ENCODE assay signal across 15 mouse cellular contexts in the genomic region with DNA sequence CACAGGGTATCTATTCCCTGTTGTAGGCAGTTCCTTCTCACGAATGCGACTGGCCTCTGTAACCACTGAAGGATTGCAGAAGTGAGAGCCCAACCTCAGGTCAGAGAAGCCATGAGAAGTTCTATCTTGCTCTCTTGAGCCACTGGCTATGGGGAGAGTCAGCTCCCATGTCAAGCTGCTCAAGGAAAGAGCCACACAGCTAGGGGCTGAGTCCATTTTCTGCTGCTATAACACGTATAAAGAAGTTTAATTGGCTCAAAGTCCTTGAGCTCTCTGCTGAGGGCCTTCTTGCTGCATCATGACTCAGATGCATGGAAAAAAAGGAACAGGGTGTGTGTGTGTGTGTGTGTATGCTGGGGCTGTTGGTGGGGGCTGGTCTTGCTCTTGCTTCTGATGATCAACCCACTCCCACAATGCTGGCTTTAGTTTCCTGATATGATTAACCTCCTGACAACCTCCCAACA. TPM values are rescaled to one million over a fixed set of nuclear protein-coding genes. Genes with fewer than 3 reads are reported as not detected.
DNase-seq lines count a peak whose midpoint lies in the region; ATAC-seq and TF ChIP-seq lines count a peak whose summit lies in the region.
"Had no signal": no experiment of that assay in that cellular context is flagged by ENCODE, and none has a peak within 500 bp of the region (broad histone marks: within the 10 kb centered on the region; RNA-seq: fewer than 3 reads in every experiment).

No protein-coding gene starts in this region.

- no peaks in the 10 kb centered on the region for H3K9me3 ChIP-seq in liver, postnatal 0 days (ENCODE audit: low read length)
- H3K9me3 ChIP-seq: embryonic facial prominence, embryonic 15.5 days; heart, embryonic 13.5 days had no signal

- H3K9ac ChIP-seq in liver, postnatal 0 days (replicated peaks): no peak overlapping the region
- H3K9ac ChIP-seq: embryonic facial prominence, embryonic 15.5 days; heart, embryonic 13.5 days; lung, embryonic 14.5 days had no signal

- H3K36me3 ChIP-seq in liver, postnatal 0 days (replicated peaks; ENCODE audit: insufficient read depth, low read length): no peaks in the 10 kb centered on the region
- H3K36me3 ChIP-seq: embryonic facial prominence, embryonic 15.5 days; heart, embryonic 13.5 days had no signal

- TF ChIP-seq EP300 in liver, postnatal 0 days (IDR thresholded peaks at IDR 0.05; ENCODE audit: low read depth): no peak

- peak; percentile 32 for ATAC-seq in liver, postnatal 0 days
- ATAC-seq: forebrain, embryonic 14.5 days had no signal

- DNase-seq in cerebellum, adult 2 months: no peak
- DNase-seq in cerebellum, adult 11 months: no peak
- DNase-seq in 416B (ENCODE audit: low read depth): peak; percentile 46
- peak; percentile 24 for DNase-seq in liver, postnatal 0 days
- no peak for DNase-seq in embryo, embryonic 9.5 days (ENCODE audit: extremely low spot score)
- DNase-seq in thymus, postnatal 14 days: no peak
- no peak for DNase-seq in heart, postnatal 36 days
- DNase-seq: kidney, adult 8-10 months; layer of hippocampus, adult 9-11 months; lung, embryonic 14.5 days; right cerebral cortex, adult 18-20 months had no signal

- TF ChIP-seq CTCF in cerebellum, adult 2 months (IDR thresholded peaks at IDR 0.05; ENCODE audit: borderline replicate concordance, insufficient read depth, low read depth, low read length): no peak
- TF ChIP-seq CTCF in bone marrow macrophage, adult 2 months (IDR thresholded peaks at IDR 0.05; ENCODE audit: low read depth, low read length): no peak
- no peak for TF ChIP-seq CTCF in liver, postnatal 0 days (IDR thresholded peaks at IDR 0.05; ENCODE audit: low read depth)

- no peak overlapping the region for H3K4me2 ChIP-seq in liver, postnatal 0 days (ENCODE audit: low read depth, low read length)
- H3K4me2 ChIP-seq: embryonic facial prominence, embryonic 15.5 days; heart, embryonic 13.5 days; lung, embryonic 14.5 days had no signal

- no peak for TF ChIP-seq POLR2A in cerebellum, adult 2 months (IDR thresholded peaks at IDR 0.05; ENCODE audit: borderline replicate concordance, insufficient read depth, low read length)
- TF ChIP-seq POLR2A in bone marrow macrophage, adult 2 months (IDR thresholded peaks at IDR 0.05; ENCODE audit: borderline replicate concordance, low read depth, low read length): no peak

- H3K27ac ChIP-seq in cerebellum, adult 2 months (ENCODE audit: insufficient read depth, low read length): peak overlapping the region; percentile 30; the same call in 1 of the 2 replicates
- peak overlapping the region; percentile 73 for H3K27ac ChIP-seq in bone marrow macrophage, adult 2 months (ENCODE audit: insufficient read depth, low read depth, low read length)
- peak overlapping the region; percentile 66 for H3K27ac ChIP-seq in liver, postnatal 0 days (ENCODE audit: low read depth)
- H3K27ac ChIP-seq: embryonic facial prominence, embryonic 15.5 days; heart, embryonic 13.5 days had no signal

- intact Hi-C loops in heart, postnatal 36 days (cut with DNase I): no loop called here

- no peak overlapping the region for H3K4me3 ChIP-seq in cerebellum, adult 2 months (replicated peaks; ENCODE audit: insufficient read depth, low read depth, low read length)
- H3K4me3 ChIP-seq in bone marrow macrophage, adult 2 months (ENCODE audit: insufficient read depth, low read length): no peak overlapping the region
- H3K4me3 ChIP-seq in liver, postnatal 0 days (ENCODE audit: low read depth, low read length): no peak overlapping the region
- H3K4me3 ChIP-seq: embryonic facial prominence, embryonic 15.5 days; heart, embryonic 13.5 days had no signal

- H3K27me3 ChIP-seq in cerebellum, adult 2 months (ENCODE audit: control insufficient read depth, insufficient read depth, low read length): no peaks in the 10 kb centered on the region
- H3K27me3 ChIP-seq in liver, postnatal 0 days (ENCODE audit: insufficient read depth, low read length): no peaks in the 10 kb centered on the region
- H3K27me3 ChIP-seq: embryonic facial prominence, embryonic 15.5 days; heart, embryonic 13.5 days had no signal

- 89% methylated on average over 3 of the region's 3 CpGs for WGBS in cerebellum, adult 2 months
- 38% methylated on average over 3 of the region's 3 CpGs for WGBS in liver, postnatal 0 days (ENCODE audit: insufficient replicate concordance)

- H3K4me1 ChIP-seq in cerebellum, adult 2 months (ENCODE audit: control insufficient read depth, insufficient read depth, low read length): peaks cover 3% of the 10 kb centered on the region
- H3K4me1 ChIP-seq in bone marrow macrophage, adult 2 months (ENCODE audit: control insufficient read depth, insufficient read depth, low read length): peaks cover 18% of the 10 kb centered on the region
- peaks cover 14% of the 10 kb centered on the region for H3K4me1 ChIP-seq in liver, postnatal 0 days (ENCODE audit: insufficient read depth)
- H3K4me1 ChIP-seq: embryonic facial prominence, embryonic 15.5 days had no signal

RNA-seq across cellular contexts. Expression of a gene that starts 26.5 kb away (rescaled TPM):
- polyA plus RNA-seq in cerebellum, adult 2 months (2012; rRNA removed): 40.4 and 41.1 TPM in 2 replicates
- polyA plus RNA-seq in bone marrow macrophage, adult 2 months (2012; ENCODE audit: insufficient read depth, insufficient read length, missing spikeins): 3.6 and 7.8 TPM in 2 replicates
- polyA plus RNA-seq in liver, postnatal 0 days (2015; fragmentation: Nextera tagmentation; extraction: Ambion mirVana): 224 and 247 TPM in 2 replicates
- total RNA-seq in heart, postnatal 36 days (2021): 10 to 100 TPM; 10.8 to 14.5 TPM

RNA-seq across cellular contexts. Expression of a gene that starts 32.5 kb away (rescaled TPM):
- 28.9 and 30.6 TPM in 2 replicates for polyA plus RNA-seq in cerebellum, adult 2 months (2012; rRNA removed)
- 46.5 and 52.1 TPM in 2 replicates for polyA plus RNA-seq in bone marrow macrophage, adult 2 months (2012; ENCODE audit: insufficient read depth, insufficient read length, missing spikeins)
- polyA plus RNA-seq in liver, postnatal 0 days (2015; fragmentation: Nextera tagmentation; extraction: Ambion mirVana): 10.6 and 12.7 TPM in 2 replicates
- 10 to 100 TPM; 27.5 to 28.5 TPM for total RNA-seq in heart, postnatal 36 days (2021)

Comparison
In these comparisons a context has a peak if more than half of its experiments do, and no peak if none do; other contexts are left out.
1. DNase-seq: peak in 416B (single experiment) and liver, postnatal 0 days (single experiment); none in cerebellum, adult 2 months (0 of 2), cerebellum, adult 11 months (single experiment), embryo, embryonic 9.5 days (single experiment), thymus, postnatal 14 days (single experiment) and heart, postnatal 36 days (0 of 2).
2. Peak in every context shown above with its lines, with median percentiles within 50 percentile points of each other: H3K27ac ChIP-seq.